Mouse (Mus musculus) liver, embryonic 14.5 days (tissue): Measurements from ENCODE around the gene Plin4. TPM values are rescaled to one million over a fixed set of nuclear protein-coding genes. Genes with fewer than 3 reads are reported as not detected.

Experiments used
- ATAC-seq: fragments of 200-750 bp; cut with Nextera tagmentation; 2 replicates; pipeline ENCODE4 v1.8.0; 2017; ENCODE audit warnings: moderate number of reproducible peaks, mild to moderate bottlenecking, moderate library complexity; ENCODE audit not compliant: insufficient read depth
- DNase-seq, 3 experiments: peaks; one replicate each; pipeline ENCODE4 v3.0.0-alpha.2; 2012 to 2013; ENCODE audit warnings: low read depth in 3 of 3, low spot score in 3 of 3
- H3K27ac ChIP-seq: fragments of 300-500 bp; sonication (generic); 2 replicates; pipeline ENCODE4 v1.5.1; 2014; ENCODE audit warnings: moderate library complexity, mild to moderate bottlenecking, control low read depth, inconsistent platforms
- H3K27me3 ChIP-seq: fragments of 300-500 bp; sonication (generic); 2 replicates; pipeline ENCODE4 v1.6.1; 2014; ENCODE audit warnings: mild to moderate bottlenecking, low read length, moderate library complexity; ENCODE audit not compliant: control insufficient read depth, insufficient read depth
- H3K36me3 ChIP-seq: fragments of 300-500 bp; sonication (generic); replicated peaks from 2 replicates; pipeline ENCODE4 v1.6.1; 2014; ENCODE audit warnings: low read depth; ENCODE audit not compliant: control insufficient read depth, insufficient read depth
- H3K4me1 ChIP-seq, 2 experiments: fragments of 200-500 bp in 1 of 2; fragments of 300-500 bp in 1 of 2; sonication (generic) in 1 of 2; replicated peaks; 2 replicates each; pipeline ENCODE4 v1.6.1; 2012 to 2014; ENCODE audit warnings: antibody characterized with exemption in 1 of 2, inconsistent platforms in 1 of 2, low read length in 1 of 2; ENCODE audit not compliant: control insufficient read depth in 2 of 2, insufficient read depth in 2 of 2
- H3K4me2 ChIP-seq: fragments of 300-500 bp; sonication (generic); 2 replicates; pipeline ENCODE4 v1.6.1; 2014; ENCODE audit warnings: low read depth, mild to moderate bottlenecking, control low read depth, moderate library complexity
- H3K4me3 ChIP-seq, 2 experiments: fragments of 200-500 bp in 1 of 2; fragments of 300-500 bp in 1 of 2; sonication (generic) in 1 of 2; 2 replicates each; pipeline ENCODE4 v1.5.1; 2012 to 2014; ENCODE audit warnings: low read depth in 2 of 2, low read length in 2 of 2, mild to moderate bottlenecking in 2 of 2, control low read depth in 1 of 2, inconsistent platforms in 1 of 2, moderate library complexity in 1 of 2; ENCODE audit not compliant: insufficient read depth in 1 of 2
- H3K9ac ChIP-seq: fragments of 300-500 bp; sonication (generic); replicated peaks from 2 replicates; pipeline ENCODE4 v1.6.1; 2014; ENCODE audit warnings: mild to moderate bottlenecking, control low read depth, moderate library complexity
- H3K9me3 ChIP-seq: fragments of 300-500 bp; sonication (generic); 2 replicates; pipeline ENCODE4 v1.6.1; 2016; ENCODE audit warnings: low read length, mixed read lengths; ENCODE audit not compliant: control insufficient read depth
- CTCF ChIP-seq: IDR thresholded peaks from 2 replicates; pipeline ENCODE4 v1.5.1; 2016; ENCODE audit warnings: antibody characterized with exemption, low read depth, control low read depth
- EP300 ChIP-seq: IDR thresholded peaks from 2 replicates; pipeline ENCODE4 v1.6.1; 2016; ENCODE audit warnings: antibody characterized with exemption, low read depth
- WGBS: fragments of 180-500 bp; shearing (Covaris S2); extraction: QIAGEN DNeasy Blood & Tissue Kit; methylation state at CpG from one replicate; pipeline ENCODE4 v1.1.7; 2014; ENCODE audit not compliant: insufficient replicate concordance; 5-methylcytosine and 5-hydroxymethylcytosine counted together
- polyA plus RNA-seq, 2 experiments: library from polyadenylated mRNA; depleted of rRNA in 1 of 2; stranded (reverse) in 1 of 2; unstranded in 1 of 2; fragments of >200 nt; fragmentation: Nextera tagmentation in 1 of 2; extraction: Ambion mirVana in 1 of 2; gene quantifications; 2 replicates each; pipeline versions ENCODE4 v1.2.1 to v1.2.3; 2012 to 2014

The Plin4 gene
- polyA plus RNA-seq, 2 experiments = 0.01 to 0.03 TPM

- ATAC-seq (peak; percentile 33), DNase-seq (peak; percentile 74 to 84 (median 75))
- 7% methylated on average over 22 of the region's 22 CpGs for WGBS
- peak overlapping the region; percentile 93 for H3K27ac ChIP-seq
- peaks cover 17 to 22% of the 10 kb centered on the region in 2 experiments for H3K4me1 ChIP-seq
- TF ChIP-seq EP300 (no peak; the same call in 1 of the 2 replicates), CTCF (no peak)
- peak overlapping the region; percentile 70 to 87 for H3K4me3 ChIP-seq
- peaks cover 14% of the 10 kb centered on the region for H3K36me3 ChIP-seq
- no peaks in the 10 kb centered on the region for H3K9me3 ChIP-seq
- peak overlapping the region; percentile 97 for H3K4me2 ChIP-seq
- no peaks in the 10 kb centered on the region for H3K27me3 ChIP-seq
- H3K9ac ChIP-seq = peak overlapping the region; percentile 75
Observed at GRCm38 (mm10) chr17:56074097-56074826, 35.3 kb downstream of the Plin4 start.

GRCm38 (mm10) chr17:56072243-56072642 is 37.4 kb downstream of the Plin4 start:
- peaks cover 34% of the 10 kb centered on the region for H3K36me3 ChIP-seq

GRCm38 (mm10) chr17:56071126-56071525 is 38.5 kb downstream of the Plin4 start:
- Histone ChIP-seq H3K4me3 (no peak overlapping the region), H3K27me3 (no peaks in the 10 kb centered on the region), H3K4me2 (no peak overlapping the region), H3K36me3 (peaks cover 45% of the 10 kb centered on the region), H3K9me3 (no peaks in the 10 kb centered on the region), H3K9ac (no peak overlapping the region), H3K27ac (no peak overlapping the region), H3K4me1 (peaks cover 14 to 18% of the 10 kb centered on the region in 2 experiments; a peak in 3 of 4 replicates)
- no peak for TF ChIP-seq EP300
- TF ChIP-seq CTCF = no peak
- no peak for ATAC-seq
- DNase-seq = no peak

More at GRCm38 (mm10) chr17:56072243-56072642, 37.4 kb downstream of the Plin4 start:
- ATAC-seq (no peak), DNase-seq (no peak)
- TF ChIP-seq CTCF (no peak), EP300 (no peak)
- H3K9me3 ChIP-seq = no peaks in the 10 kb centered on the region
- H3K27ac ChIP-seq = no peak overlapping the region
- no peaks in the 10 kb centered on the region for H3K27me3 ChIP-seq
- peaks cover 14 to 18% of the 10 kb centered on the region in 2 experiments; a peak in 3 of 4 replicates for H3K4me1 ChIP-seq
- H3K4me2 ChIP-seq = no peak overlapping the region
- WGBS = 86% methylated on average over 5 of the region's 5 CpGs
- no peak overlapping the region for H3K4me3 ChIP-seq
- no peak overlapping the region for H3K9ac ChIP-seq

- Histone ChIP-seq H3K27ac (no peak overlapping the region), H3K4me3 (no peak overlapping the region), H3K9ac (no peak overlapping the region), H3K4me2 (no peak overlapping the region), H3K4me1 (peaks cover 5% of the 10 kb centered on the region in 2 experiments; a peak in 3 of 4 replicates), H3K36me3 (peaks cover 66% of the 10 kb centered on the region), H3K9me3 (no peaks in the 10 kb centered on the region), H3K27me3 (no peaks in the 10 kb centered on the region)
- ATAC-seq = no peak
- 88% methylated on average over 14 of the region's 14 CpGs for WGBS
- no peak for DNase-seq
- TF ChIP-seq CTCF = no peak
- no peak for TF ChIP-seq EP300
Observed at GRCm38 (mm10) chr17:56069066-56069465, 40.5 kb downstream of the Plin4 start.

GRCm38 (mm10) chr17:56066451-56066850 is 43.2 kb downstream of the Plin4 start:
- Histone ChIP-seq H3K9ac (no peak overlapping the region), H3K36me3 (peaks cover 92% of the 10 kb centered on the region), H3K27me3 (no peaks in the 10 kb centered on the region), H3K4me2 (no peak overlapping the region), H3K9me3 (no peaks in the 10 kb centered on the region), H3K27ac (no peak overlapping the region), H3K4me1 (no peaks in the 10 kb centered on the region), H3K4me3 (no peak overlapping the region)
- ATAC-seq (no peak), DNase-seq (no peak)
- no peak for TF ChIP-seq EP300
- TF ChIP-seq CTCF = no peak
